Mouse (Mus musculus) kidney, postnatal 0 days (tissue): ENCODE data around the gene Ces1g. TPM values are rescaled to one million over a fixed set of nuclear protein-coding genes. Genes with fewer than 3 reads are reported as not detected.

Source experiments
- ATAC-seq: fragments of 200-750 bp; cut with Nextera tagmentation; replicated peaks from 2 replicates; pipeline ENCODE4 v1.8.0; 2017; ENCODE audit warnings: low read depth, moderate number of reproducible peaks, moderate TSS enrichment, moderate library complexity; ENCODE audit not compliant: low FRiP score
- DNase-seq: peaks from one replicate; pipeline ENCODE4 v3.0.0-alpha.2; 2016; ENCODE audit warnings: low spot score
- H3K27ac ChIP-seq: fragments of 300-500 bp; sonication (generic); 2 replicates; pipeline ENCODE4 v1.5.1; 2014; ENCODE audit warnings: mild to moderate bottlenecking
- H3K27me3 ChIP-seq: fragments of 300-500 bp; sonication (generic); 2 replicates; pipeline ENCODE4 v1.6.1; 2014; ENCODE audit warnings: low read length, mixed read lengths; ENCODE audit not compliant: insufficient read depth
- H3K36me3 ChIP-seq: fragments of 300-500 bp; sonication (generic); 2 replicates; pipeline ENCODE4 v1.6.1; 2014; ENCODE audit warnings: low read length, mixed read lengths; ENCODE audit not compliant: insufficient read depth
- H3K4me1 ChIP-seq: fragments of 300-500 bp; sonication (generic); replicated peaks from 2 replicates; pipeline ENCODE4 v1.6.1; 2014; ENCODE audit warnings: antibody characterized with exemption, low read length, mixed read lengths; ENCODE audit not compliant: insufficient read depth
- H3K4me2 ChIP-seq: fragments of 300-500 bp; sonication (generic); 2 replicates; pipeline ENCODE4 v1.6.1; 2014; ENCODE audit warnings: mild to moderate bottlenecking, low read length, moderate library complexity, mixed read lengths
- H3K4me3 ChIP-seq: fragments of 300-500 bp; sonication (generic); replicated peaks from 2 replicates; pipeline ENCODE4 v1.5.1; 2014; ENCODE audit warnings: low read depth, low read length
- H3K9ac ChIP-seq: fragments of 300-500 bp; sonication (generic); 2 replicates; pipeline ENCODE4 v1.6.1; 2014; ENCODE audit warnings: low read depth, low read length
- H3K9me3 ChIP-seq: fragments of 300-500 bp; sonication (generic); replicated peaks from 2 replicates; pipeline ENCODE4 v1.6.1; 2016; ENCODE audit warnings: low read length, inconsistent platforms, mixed read lengths
- CTCF ChIP-seq: IDR thresholded peaks from 2 replicates; pipeline ENCODE4 v1.5.1; 2016; ENCODE audit warnings: antibody characterized with exemption, low read depth, mild to moderate bottlenecking, moderate library complexity
- WGBS: fragments of 180-500 bp; shearing (Covaris S2); extraction: QIAGEN DNeasy Blood & Tissue Kit; methylation state at CpG from one replicate; pipeline ENCODE4 v1.1.7; 2014; 5-methylcytosine and 5-hydroxymethylcytosine counted together
- polyA plus RNA-seq: library from polyadenylated mRNA; unstranded; fragments of >200 nt; fragmentation: Nextera tagmentation; extraction: Ambion mirVana; gene quantifications from 2 replicates; pipeline ENCODE4 v1.2.1, GENCODE M21; 2015

Gene Ces1g
- polyA plus RNA-seq = 0.08 and 0.13 TPM in 2 replicates

- Histone ChIP-seq H3K4me1 (no peaks in the 10 kb centered on the region), H3K9ac (no peak within 1 kb of the TSS), H3K27me3 (no peaks in the 10 kb centered on the region), H3K27ac (no peak within 1 kb of the TSS), H3K4me3 (no peak within 1 kb of the TSS), H3K9me3 (no peaks in the 10 kb centered on the region), H3K36me3 (no peaks in the 10 kb centered on the region), H3K4me2 (no peak within 1 kb of the TSS)
- DNase-seq = no peak
- no peak for ATAC-seq
- WGBS = 49% methylated on average over 3 of the region's 3 CpGs
- no peak for TF ChIP-seq CTCF
Measured at GRCm38 (mm10) chr8:93337207-93337606, at the start of gene Ces1g. Gene Ces1g, minus strand, starts transcription at chr8:93337308.

- Histone ChIP-seq H3K9me3 (no peaks in the 10 kb centered on the region), H3K36me3 (no peaks in the 10 kb centered on the region), H3K27ac (no peak within 1 kb of the TSS), H3K4me1 (no peaks in the 10 kb centered on the region), H3K4me3 (no peak within 1 kb of the TSS), H3K27me3 (no peaks in the 10 kb centered on the region), H3K4me2 (no peak within 1 kb of the TSS), H3K9ac (no peak within 1 kb of the TSS)
- no peak for ATAC-seq
- no peak for DNase-seq
- WGBS = 93% methylated on average over 4 of the region's 4 CpGs
- TF ChIP-seq CTCF = no peak
Measured at GRCm38 (mm10) chr8:93379625-93380024, 42.5 kb upstream of the Ces1g start, which contains the start of gene Ces1h. Gene Ces1h, minus strand, starts transcription at chr8:93379725.

- Histone ChIP-seq H3K4me2 (no peak overlapping the region), H3K27me3 (no peaks in the 10 kb centered on the region), H3K36me3 (no peaks in the 10 kb centered on the region), H3K4me3 (no peak overlapping the region), H3K9me3 (no peaks in the 10 kb centered on the region), H3K4me1 (no peaks in the 10 kb centered on the region), H3K9ac (no peak overlapping the region), H3K27ac (no peak overlapping the region)
- WGBS = 11% methylated on average over 2 of the region's 2 CpGs
- ATAC-seq = no peak
- no peak for DNase-seq
- no peak for TF ChIP-seq CTCF
Measured at GRCm38 (mm10) chr8:93369481-93369880, 32.4 kb upstream of the Ces1g start.

GRCm38 (mm10) chr8:93360113-93360512 is 23.0 kb upstream of the Ces1g start:
- DNase-seq (peak; percentile 19), ATAC-seq (no peak)
- H3K4me1 ChIP-seq = no peaks in the 10 kb centered on the region
- no peak overlapping the region for H3K4me3 ChIP-seq
- H3K9ac ChIP-seq = no peak overlapping the region
- no peak overlapping the region for H3K27ac ChIP-seq
- no peaks in the 10 kb centered on the region for H3K9me3 ChIP-seq
- H3K36me3 ChIP-seq = no peaks in the 10 kb centered on the region
- TF ChIP-seq CTCF = no peak
- no peak overlapping the region for H3K4me2 ChIP-seq
- no peaks in the 10 kb centered on the region for H3K27me3 ChIP-seq

- Histone ChIP-seq H3K4me3 (no peak overlapping the region), H3K36me3 (no peaks in the 10 kb centered on the region), H3K27ac (no peak overlapping the region), H3K4me1 (no peaks in the 10 kb centered on the region), H3K9me3 (no peaks in the 10 kb centered on the region), H3K27me3 (no peaks in the 10 kb centered on the region), H3K4me2 (no peak overlapping the region), H3K9ac (no peak overlapping the region)
- ATAC-seq (no peak), DNase-seq (no peak)
- TF ChIP-seq CTCF = no peak
- 92% methylated on average over 2 of the region's 2 CpGs for WGBS
Measured at GRCm38 (mm10) chr8:93339531-93339930, 2.4 kb upstream of the Ces1g start.

GRCm38 (mm10) chr8:93332703-93333102 is 4.4 kb downstream of the Ces1g start:
- H3K36me3 ChIP-seq = no peaks in the 10 kb centered on the region
- no peaks in the 10 kb centered on the region for H3K9me3 ChIP-seq
- no peak overlapping the region for H3K4me2 ChIP-seq
- DNase-seq (no peak), ATAC-seq (no peak)
- no peaks in the 10 kb centered on the region for H3K4me1 ChIP-seq
- no peak overlapping the region for H3K27ac ChIP-seq
- no peak overlapping the region for H3K9ac ChIP-seq
- TF ChIP-seq CTCF = no peak
- H3K4me3 ChIP-seq = no peak overlapping the region
- 57% methylated on average over 1 of the region's 1 CpGs for WGBS
- H3K27me3 ChIP-seq = no peaks in the 10 kb centered on the region

- no peak for TF ChIP-seq CTCF
- Histone ChIP-seq H3K4me1 (no peaks in the 10 kb centered on the region), H3K27me3 (no peaks in the 10 kb centered on the region), H3K9me3 (no peaks in the 10 kb centered on the region), H3K27ac (no peak overlapping the region), H3K4me2 (no peak overlapping the region), H3K4me3 (no peak overlapping the region), H3K36me3 (no peaks in the 10 kb centered on the region), H3K9ac (no peak overlapping the region)
- ATAC-seq = no peak
- 94% methylated on average over 2 of the region's 2 CpGs for WGBS
- no peak for DNase-seq
Measured at GRCm38 (mm10) chr8:93331151-93331550, 6.0 kb downstream of the Ces1g start.
